Comparison of ENCODE assay signal across 13 mouse cellular contexts in the genomic region with DNA sequence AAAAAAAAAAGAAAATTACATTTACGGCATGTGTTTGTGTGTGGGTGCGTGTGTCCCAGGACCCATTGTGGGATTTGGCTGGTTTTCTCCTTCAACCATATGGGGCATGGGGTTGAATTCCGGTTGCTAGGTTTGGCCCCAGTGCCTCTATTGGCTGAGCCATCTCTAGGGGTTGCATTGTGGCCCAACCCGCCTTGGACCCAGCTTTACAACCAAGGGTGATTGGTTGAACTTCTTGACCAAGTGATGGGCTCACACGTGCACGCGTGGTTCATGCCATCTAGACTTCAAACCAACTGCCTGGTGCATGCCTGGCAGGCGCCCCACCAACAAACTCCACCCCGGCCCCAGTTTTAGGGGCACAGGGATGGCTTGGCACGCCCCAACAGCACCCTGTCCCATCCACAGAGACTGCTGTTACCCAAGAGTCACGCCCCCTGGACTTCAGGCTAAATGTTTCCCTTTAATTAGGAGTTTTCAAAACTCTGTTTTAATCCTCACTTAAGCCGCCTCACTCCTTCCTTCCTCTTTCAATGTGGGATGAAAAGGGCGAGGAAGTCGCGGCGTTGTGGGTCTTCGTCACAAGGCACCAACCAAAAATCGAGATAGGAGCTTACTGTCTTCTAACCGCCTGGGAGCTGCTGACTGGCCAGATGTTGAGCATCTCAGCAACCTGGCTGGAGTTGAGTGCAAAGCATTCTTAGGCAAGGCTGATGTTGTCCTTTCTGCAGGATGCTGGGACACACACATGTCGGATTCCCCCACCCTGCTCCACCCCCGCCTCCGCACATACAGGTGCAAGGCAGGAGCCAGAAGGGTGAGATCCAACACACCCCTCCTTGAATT. TPM values are rescaled to one million over a fixed set of nuclear protein-coding genes. Genes with fewer than 3 reads are reported as not detected.
DNase-seq lines count a peak whose midpoint lies in the region; ATAC-seq lines count a peak whose summit lies in the region.
"Had no signal": no experiment of that assay in that cellular context is flagged by ENCODE, and none has a peak within 500 bp of the region (broad histone marks: within the 10 kb centered on the region; RNA-seq: fewer than 3 reads in every experiment).

No protein-coding gene starts in this region.

- no peak overlapping the region for H3K4me3 ChIP-seq in heart, embryonic 10.5 days
- H3K4me3 ChIP-seq in neural tube, embryonic 15.5 days (replicated peaks): no peak overlapping the region
- no peak overlapping the region for H3K4me3 ChIP-seq in intestine, embryonic 15.5 days (replicated peaks)
- H3K4me3 ChIP-seq in stomach, embryonic 15.5 days (replicated peaks): no peak overlapping the region
- H3K4me3 ChIP-seq: erythroblast, embryonic 14.5 days had no signal

- ATAC-seq in neural tube, embryonic 15.5 days (ENCODE audit: low FRiP score): no peak
- no peak for ATAC-seq in intestine, embryonic 15.5 days
- no peak for ATAC-seq in stomach, embryonic 15.5 days (ENCODE audit: insufficient read depth, low FRiP score, low read depth)
- ATAC-seq in CD4-positive, CD25-positive, alpha-beta regulatory T cell, adult 4 months: no peak
- ATAC-seq: Patski had no signal

- H3K9me3 ChIP-seq in heart, embryonic 10.5 days: no peaks in the 10 kb centered on the region
- no peaks in the 10 kb centered on the region for H3K9me3 ChIP-seq in neural tube, embryonic 15.5 days (replicated peaks)
- no peaks in the 10 kb centered on the region for H3K9me3 ChIP-seq in intestine, embryonic 15.5 days
- H3K9me3 ChIP-seq in stomach, embryonic 15.5 days: no peaks in the 10 kb centered on the region

- peak overlapping the region; percentile 3; the same call in 1 of the 2 replicates for H3K4me2 ChIP-seq in neural tube, embryonic 15.5 days
- H3K4me2 ChIP-seq in intestine, embryonic 15.5 days (replicated peaks): peak overlapping the region; percentile 18
- H3K4me2 ChIP-seq in stomach, embryonic 15.5 days: peak overlapping the region; percentile 10; the same call in 1 of the 2 replicates

- H3K27ac ChIP-seq in heart, embryonic 10.5 days: no peak overlapping the region
- no peak overlapping the region for H3K27ac ChIP-seq in neural tube, embryonic 15.5 days (replicated peaks)
- H3K27ac ChIP-seq in intestine, embryonic 15.5 days: peak overlapping the region; percentile 74
- H3K27ac ChIP-seq in stomach, embryonic 15.5 days: peak overlapping the region; percentile 71

- no peaks in the 10 kb centered on the region; the same call in 1 of the 2 replicates for H3K27me3 ChIP-seq in heart, embryonic 10.5 days (ENCODE audit: insufficient read depth, poor library complexity, severe bottlenecking)
- H3K27me3 ChIP-seq in neural tube, embryonic 15.5 days (replicated peaks): 0 out of 2 replicates have a peak, but pooled peaks cover 3% of the 10 kb centered on the region
- H3K27me3 ChIP-seq in intestine, embryonic 15.5 days (replicated peaks): no peaks in the 10 kb centered on the region
- H3K27me3 ChIP-seq in stomach, embryonic 15.5 days (replicated peaks): no peaks in the 10 kb centered on the region
- H3K27me3 ChIP-seq: Patski had no signal

- H3K36me3 ChIP-seq in heart, embryonic 10.5 days: no peaks in the 10 kb centered on the region
- no peaks in the 10 kb centered on the region for H3K36me3 ChIP-seq in neural tube, embryonic 15.5 days
- no peaks in the 10 kb centered on the region for H3K36me3 ChIP-seq in intestine, embryonic 15.5 days
- no peaks in the 10 kb centered on the region for H3K36me3 ChIP-seq in stomach, embryonic 15.5 days

- DNase-seq in heart, adult 11 months: peak; percentile 92
- DNase-seq in heart, embryonic 10.5 days (ENCODE audit: low spot score): no peak
- DNase-seq in neural tube, embryonic 10.5 days (ENCODE audit: extremely low spot score, low spot score): no peak
- DNase-seq in right cerebral cortex, postnatal 10 days (ENCODE audit: low spot score in 2 of 2): no peak
- DNase-seq: adrenal gland, adult 2 months; midbrain, embryonic 14.5 days; right cerebral cortex, postnatal 14 days had no signal

- 61% methylated on average over 22 of the region's 22 CpGs for WGBS in heart, embryonic 10.5 days
- 52% methylated on average over 22 of the region's 22 CpGs for WGBS in neural tube, embryonic 15.5 days
- WGBS in intestine, embryonic 15.5 days: 68% methylated on average over 22 of the region's 22 CpGs
- 61% methylated on average over 22 of the region's 22 CpGs for WGBS in stomach, embryonic 15.5 days

- H3K9ac ChIP-seq in neural tube, embryonic 15.5 days (replicated peaks): no peak overlapping the region
- H3K9ac ChIP-seq in intestine, embryonic 15.5 days: no peak overlapping the region
- no peak overlapping the region for H3K9ac ChIP-seq in stomach, embryonic 15.5 days

- peaks cover 12% of the 10 kb centered on the region; the same call in 1 of the 2 replicates for H3K4me1 ChIP-seq in heart, embryonic 10.5 days
- H3K4me1 ChIP-seq in neural tube, embryonic 15.5 days: peaks cover 19% of the 10 kb centered on the region
- H3K4me1 ChIP-seq in intestine, embryonic 15.5 days (replicated peaks): peaks cover 22% of the 10 kb centered on the region
- peaks cover 33% of the 10 kb centered on the region for H3K4me1 ChIP-seq in stomach, embryonic 15.5 days

RNA-seq across cellular contexts. Expression of a gene that starts 8.2 kb away (rescaled TPM):
- polyA plus RNA-seq in heart, embryonic 10.5 days (2016; fragmentation: Nextera tagmentation; extraction: Ambion mirVana): 433 and 498 TPM in 2 replicates
- 403 and 429 TPM in 2 replicates for polyA plus RNA-seq in neural tube, embryonic 15.5 days (2015; fragmentation: Nextera tagmentation; extraction: Ambion mirVana)
- 485 and 544 TPM in 2 replicates for polyA plus RNA-seq in intestine, embryonic 15.5 days (2015; fragmentation: Nextera tagmentation; extraction: Ambion mirVana)
- polyA plus RNA-seq in stomach, embryonic 15.5 days (2015; fragmentation: Nextera tagmentation; extraction: Ambion mirVana): 518 and 524 TPM in 2 replicates
- polyA plus RNA-seq in CD4-positive, CD25-positive, alpha-beta regulatory T cell, adult 4 months (2017; shearing (Covaris generic)): 100 to 1,000 TPM; 232 to 397 TPM

RNA-seq across cellular contexts. Expression of a gene that starts 16.5 kb away (rescaled TPM):
- 92.2 and 93.7 TPM in 2 replicates for polyA plus RNA-seq in heart, embryonic 10.5 days (2016; fragmentation: Nextera tagmentation; extraction: Ambion mirVana)
- polyA plus RNA-seq in neural tube, embryonic 15.5 days (2015; fragmentation: Nextera tagmentation; extraction: Ambion mirVana): 81.2 and 82.1 TPM in 2 replicates
- polyA plus RNA-seq in intestine, embryonic 15.5 days (2015; fragmentation: Nextera tagmentation; extraction: Ambion mirVana): 90.0 and 90.7 TPM in 2 replicates
- polyA plus RNA-seq in stomach, embryonic 15.5 days (2015; fragmentation: Nextera tagmentation; extraction: Ambion mirVana): 98.3 and 106 TPM in 2 replicates
- polyA plus RNA-seq in CD4-positive, CD25-positive, alpha-beta regulatory T cell, adult 4 months (2017; shearing (Covaris generic)): 100 to 1,000 TPM; 223 to 306 TPM

Comparison
In these comparisons a context has a peak if more than half of its experiments do, and no peak if none do; other contexts are left out.
1. H3K27ac ChIP-seq: peak in intestine, embryonic 15.5 days (single experiment) and stomach, embryonic 15.5 days (single experiment); none in heart, embryonic 10.5 days (single experiment) and neural tube, embryonic 15.5 days (single experiment).
2. Peak in every context shown above with its lines, with median percentiles within 50 percentile points of each other: H3K4me2 ChIP-seq.